Mouse (Mus musculus): ENCODE measurements around the gene Ctsh. TPM values are rescaled to one million over a fixed set of nuclear protein-coding genes. Genes with fewer than 3 reads are reported as not detected.
"Not testable (repeated sequence)": the region's sequence is repeated elsewhere in the genome, so short reads cannot be mapped to it uniquely, and the experiment has no call there.

Gene Ctsh
- polyA plus RNA-seq, 1 experiment from 2014 or later: 305 TPM

- Histone ChIP-seq H3K27me3 (replicated peaks; ENCODE audit: control insufficient read depth, insufficient read depth, low read length) (no peaks in the 10 kb centered on the region), H3K27ac (ENCODE audit: low read depth, low read length) (no peak overlapping the region), H3K9me3 (ENCODE audit: control insufficient read depth) (no peaks in the 10 kb centered on the region), H3K9ac (ENCODE audit: low read depth, low read length) (no peak overlapping the region), H3K4me1 (replicated peaks; ENCODE audit: control insufficient read depth, insufficient read depth, low read length) (no peaks in the 10 kb centered on the region), H3K4me3 (ENCODE audit: low read depth, low read length) (no peak overlapping the region), H3K36me3 (ENCODE audit: control insufficient read depth, insufficient read depth) (no peaks in the 10 kb centered on the region), H3K4me2 (replicated peaks; ENCODE audit: low read depth) (no peak overlapping the region)
- WGBS: 57% methylated on average over 4 of the region's 4 CpGs
- no peak for ATAC-seq
- no peak for TF ChIP-seq CTCF (IDR thresholded peaks at IDR 0.05; ENCODE audit: low read depth)
These were observed 15.4 kb upstream of the Ctsh start for GRCm38 (mm10) chr9:90038535-90038934.

- ATAC-seq: peak; percentile 85
- no peak overlapping the region for H3K4me3 ChIP-seq (ENCODE audit: low read depth, low read length)
- no peak overlapping the region for H3K4me2 ChIP-seq (replicated peaks; ENCODE audit: low read depth)
- H3K36me3 ChIP-seq (ENCODE audit: control insufficient read depth, insufficient read depth): no peaks in the 10 kb centered on the region
- H3K4me1 ChIP-seq (replicated peaks; ENCODE audit: control insufficient read depth, insufficient read depth, low read length): no peaks in the 10 kb centered on the region
- H3K27me3 ChIP-seq (replicated peaks; ENCODE audit: control insufficient read depth, insufficient read depth, low read length): no peaks in the 10 kb centered on the region
- H3K27ac ChIP-seq (ENCODE audit: low read depth, low read length): no peak overlapping the region
- H3K9me3 ChIP-seq (ENCODE audit: control insufficient read depth): 0 out of 2 replicates have a peak, but pooled peaks cover under 1% of the 10 kb centered on the region
- TF ChIP-seq CTCF (IDR thresholded peaks at IDR 0.05; ENCODE audit: low read depth): no peak
- no peak overlapping the region for H3K9ac ChIP-seq (ENCODE audit: low read depth, low read length)
- 35% methylated on average over 2 of the region's 2 CpGs for WGBS
These were observed 13.0 kb upstream of the Ctsh start for GRCm38 (mm10) chr9:90040916-90041315.

- Histone ChIP-seq H3K9ac (ENCODE audit: low read depth, low read length) (no peak overlapping the region), H3K4me1 (replicated peaks; ENCODE audit: control insufficient read depth, insufficient read depth, low read length) (no peaks in the 10 kb centered on the region), H3K4me2 (replicated peaks; ENCODE audit: low read depth) (no peak overlapping the region), H3K27me3 (replicated peaks; ENCODE audit: control insufficient read depth, insufficient read depth, low read length) (no peaks in the 10 kb centered on the region), H3K36me3 (ENCODE audit: control insufficient read depth, insufficient read depth) (no peaks in the 10 kb centered on the region), H3K4me3 (ENCODE audit: low read depth, low read length) (no peak overlapping the region), H3K27ac (ENCODE audit: low read depth, low read length) (no peak overlapping the region), H3K9me3 (ENCODE audit: control insufficient read depth) (0 out of 2 replicates have a peak, but pooled peaks cover 2% of the 10 kb centered on the region)
- WGBS: 96% methylated on average over 3 of the region's 3 CpGs
- TF ChIP-seq CTCF (IDR thresholded peaks at IDR 0.05; ENCODE audit: low read depth): no peak
- ATAC-seq: no peak
These were observed 12.4 kb upstream of the Ctsh start for GRCm38 (mm10) chr9:90041556-90041955.

GRCm38 (mm10) chr9:90042906-90043305, 11.0 kb upstream of the Ctsh start:
- not testable (repeated sequence) for H3K27ac ChIP-seq (ENCODE audit: low read depth, low read length); H3K9ac ChIP-seq (ENCODE audit: low read depth, low read length); H3K4me3 ChIP-seq (ENCODE audit: low read depth, low read length); H3K4me2 ChIP-seq (replicated peaks; ENCODE audit: low read depth); H3K4me1 ChIP-seq (replicated peaks; ENCODE audit: control insufficient read depth, insufficient read depth, low read length); H3K27me3 ChIP-seq (replicated peaks; ENCODE audit: control insufficient read depth, insufficient read depth, low read length); H3K36me3 ChIP-seq (ENCODE audit: control insufficient read depth, insufficient read depth); H3K9me3 ChIP-seq (ENCODE audit: control insufficient read depth)
- WGBS: 59% methylated on average over 8 of the region's 8 CpGs
- ATAC-seq: peak; percentile 90

- no peak overlapping the region for H3K27ac ChIP-seq (ENCODE audit: low read depth, low read length)
- no peak overlapping the region for H3K9ac ChIP-seq (ENCODE audit: low read depth, low read length)
- no peak for TF ChIP-seq CTCF (IDR thresholded peaks at IDR 0.05; ENCODE audit: low read depth)
- H3K4me3 ChIP-seq (ENCODE audit: low read depth, low read length): no peak overlapping the region
- no peaks in the 10 kb centered on the region for H3K36me3 ChIP-seq (ENCODE audit: control insufficient read depth, insufficient read depth)
- 0 out of 2 replicates have a peak, but pooled peaks cover 2% of the 10 kb centered on the region for H3K9me3 ChIP-seq (ENCODE audit: control insufficient read depth)
- H3K4me1 ChIP-seq (replicated peaks; ENCODE audit: control insufficient read depth, insufficient read depth, low read length): no peaks in the 10 kb centered on the region
- 73% methylated on average over 7 of the region's 7 CpGs for WGBS
- no peak for ATAC-seq
- H3K4me2 ChIP-seq (replicated peaks; ENCODE audit: low read depth): no peak overlapping the region
- no peaks in the 10 kb centered on the region for H3K27me3 ChIP-seq (replicated peaks; ENCODE audit: control insufficient read depth, insufficient read depth, low read length)
These were observed 8.8 kb upstream of the Ctsh start for GRCm38 (mm10) chr9:90045191-90045590.

GRCm38 (mm10) chr9:90047937-90048627, 5.9 kb upstream of the Ctsh start:
- Histone ChIP-seq H3K4me2 (replicated peaks; ENCODE audit: low read depth) (no peak overlapping the region), H3K27ac (ENCODE audit: low read depth, low read length) (no peak overlapping the region), H3K9me3 (ENCODE audit: control insufficient read depth) (0 out of 2 replicates have a peak, but pooled peaks cover 2% of the 10 kb centered on the region), H3K9ac (ENCODE audit: low read depth, low read length) (no peak overlapping the region), H3K27me3 (replicated peaks; ENCODE audit: control insufficient read depth, insufficient read depth, low read length) (no peaks in the 10 kb centered on the region), H3K4me3 (ENCODE audit: low read depth, low read length) (no peak overlapping the region), H3K4me1 (replicated peaks; ENCODE audit: control insufficient read depth, insufficient read depth, low read length) (no peaks in the 10 kb centered on the region), H3K36me3 (ENCODE audit: control insufficient read depth, insufficient read depth) (no peaks in the 10 kb centered on the region)
- ATAC-seq: no peak
- 41% methylated on average over 5 of the region's 5 CpGs for WGBS
- TF ChIP-seq CTCF (IDR thresholded peaks at IDR 0.05; ENCODE audit: low read depth): no peak
